In genomic region chr10:88730571-88731495, GRCm38 (mm10) we compare ENCODE assay signal across 7 mouse cellular contexts. TPM values are rescaled to one million over a fixed set of nuclear protein-coding genes. Genes with fewer than 3 reads are reported as not detected.
A peak's percentile ranks its signal among the peaks of the same experiment; 100 is the strongest.
DNase-seq lines count a peak whose midpoint lies in the region; ATAC-seq and TF ChIP-seq lines count a peak whose summit lies in the region.

Gene Arl1, plus strand, starts transcription at chr10:88730858.

- peak within 1 kb of the TSS; percentile 95 for H3K27ac ChIP-seq in intestine, postnatal 0 days (ENCODE audit: low read depth, low read length)
- H3K27ac ChIP-seq in midbrain, embryonic 12.5 days (replicated peaks), result peak within 1 kb of the TSS; percentile 64
- peak within 1 kb of the TSS; percentile 82 for H3K27ac ChIP-seq in small intestine, adult 2 months (ENCODE audit: insufficient read depth, low read depth, low read length)

- no peaks in the 10 kb centered on the region for H3K36me3 ChIP-seq in intestine, postnatal 0 days (ENCODE audit: control insufficient read depth, insufficient read depth)
- H3K36me3 ChIP-seq in midbrain, embryonic 12.5 days, result 0 out of 2 replicates have a peak, but pooled peaks cover under 1% of the 10 kb centered on the region
- 0 out of 2 replicates have a peak, but pooled peaks cover 3% of the 10 kb centered on the region for H3K36me3 ChIP-seq in small intestine, adult 2 months (ENCODE audit: control insufficient read depth, insufficient read depth, low read length)

- H3K4me2 ChIP-seq in intestine, postnatal 0 days (replicated peaks; ENCODE audit: low read depth), result peak within 1 kb of the TSS; percentile 80
- peak within 1 kb of the TSS; percentile 93 for H3K4me2 ChIP-seq in midbrain, embryonic 12.5 days (replicated peaks)

- H3K27me3 ChIP-seq in intestine, postnatal 0 days (replicated peaks; ENCODE audit: control insufficient read depth, insufficient read depth, low read length), result no peaks in the 10 kb centered on the region
- H3K27me3 ChIP-seq in midbrain, embryonic 12.5 days, result no peaks in the 10 kb centered on the region
- no peaks in the 10 kb centered on the region for H3K27me3 ChIP-seq in small intestine, adult 2 months (ENCODE audit: control insufficient read depth, insufficient read depth, low read length)

- peak within 1 kb of the TSS; percentile 100 for H3K4me3 ChIP-seq in intestine, postnatal 0 days (ENCODE audit: low read depth, low read length)
- peak within 1 kb of the TSS; percentile 95 for H3K4me3 ChIP-seq in midbrain, embryonic 12.5 days
- H3K4me3 ChIP-seq in small intestine, adult 2 months (ENCODE audit: low read depth, low read length), result peak within 1 kb of the TSS; percentile 84

- peak within 1 kb of the TSS; percentile 95 for H3K9ac ChIP-seq in intestine, postnatal 0 days (ENCODE audit: low read depth, low read length)
- peak within 1 kb of the TSS; percentile 93 for H3K9ac ChIP-seq in midbrain, embryonic 12.5 days (replicated peaks)

- DNase-seq in adrenal gland, adult 8-10 months, result peak; percentile 91
- peak; percentile 93 for DNase-seq in embryo, embryonic 9.5 days (ENCODE audit: extremely low spot score)
- peak; percentile 74 for DNase-seq in gonadal fat pad, adult 2 months (ENCODE audit: low read depth)
- DNase-seq in left cerebral cortex, postnatal 4 days, result peak; percentile 94

- peak; percentile 91 for ATAC-seq in intestine, postnatal 0 days
- peak; percentile 93 for ATAC-seq in midbrain, embryonic 12.5 days (ENCODE audit: low FRiP score, low read depth)

- H3K4me1 ChIP-seq in intestine, postnatal 0 days (replicated peaks; ENCODE audit: control insufficient read depth, insufficient read depth, low read length), result no peaks in the 10 kb centered on the region; the same call in 1 of the 2 replicates
- peaks cover 11% of the 10 kb centered on the region for H3K4me1 ChIP-seq in midbrain, embryonic 12.5 days
- H3K4me1 ChIP-seq in small intestine, adult 2 months (ENCODE audit: control insufficient read depth, insufficient read depth, insufficient read length, low read length), result peaks cover 5% of the 10 kb centered on the region

- WGBS in intestine, postnatal 0 days, result under 1% methylated on average over 65 of the region's 65 CpGs
- WGBS in midbrain, embryonic 12.5 days, result under 1% methylated on average over 65 of the region's 65 CpGs
- WGBS in small intestine, adult 2 months, result under 1% methylated on average over 65 of the region's 65 CpGs

- no peaks in the 10 kb centered on the region for H3K9me3 ChIP-seq in intestine, postnatal 0 days (ENCODE audit: control insufficient read depth)
- no peaks in the 10 kb centered on the region for H3K9me3 ChIP-seq in midbrain, embryonic 12.5 days

- TF ChIP-seq CTCF in intestine, postnatal 0 days (IDR thresholded peaks at IDR 0.05; ENCODE audit: low read depth), result peak; percentile 47
- TF ChIP-seq CTCF in small intestine, adult 2 months (IDR thresholded peaks at IDR 0.05; ENCODE audit: extremely low read depth, insufficient read length, insufficient replicate concordance, low read depth, low read length), result no peak; the same call in 1 of the 2 replicates

- intact Hi-C loops in left cerebral cortex, postnatal 4 days (cut with DNase I), result no loop called here

- TF ChIP-seq POLR2A in small intestine, adult 2 months (IDR thresholded peaks at IDR 0.05; ENCODE audit: low read depth, low read length), result peak; percentile 56; the same call in 1 of the 2 replicates

RNA-seq across cellular contexts. Expression of gene Arl1, which starts in this region (rescaled TPM):
- total RNA-seq in adrenal gland, adult 8-10 months (2022), result 100 to 1,000 TPM in 2 of 4 experiments, 10 to 100 TPM in 2; 95.3 to 107 (median 101) TPM
- 37.0 TPM in 2 replicates for polyA plus RNA-seq in gonadal fat pad, adult 2 months (2012; rRNA removed)
- polyA plus RNA-seq in intestine, postnatal 0 days (2015; fragmentation: Nextera tagmentation; extraction: Ambion mirVana), result 153 and 163 TPM in 2 replicates
- total RNA-seq in left cerebral cortex, postnatal 4 days (2021), result 10 to 100 TPM; 95.8 to 98.1 TPM
- polyA plus RNA-seq in midbrain, embryonic 12.5 days (2016; fragmentation: Nextera tagmentation; extraction: Ambion mirVana), result 135 and 145 TPM in 2 replicates
- polyA plus RNA-seq in small intestine, adult 2 months (2012; rRNA removed), result 7.0 and 9.5 TPM in 2 replicates

Comparison
In these comparisons a context has a peak if more than half of its experiments do, and no peak if none do; other contexts are left out.
1. Peak in every context shown above with its lines: DNase-seq, ATAC-seq, H3K4me3 ChIP-seq and H3K27ac ChIP-seq.